Mouse (Mus musculus) G1E (cell line): Measurements from ENCODE around the gene Gm21958. TPM values are rescaled to one million over a fixed set of nuclear protein-coding genes. Genes with fewer than 3 reads are reported as not detected.

Source experiments
- ATAC-seq: 2 replicates; pipeline ENCODE4 v1.8.0; 2016; ENCODE audit warnings: mild to moderate bottlenecking; ENCODE audit not compliant: insufficient number of reproducible peaks, poor library complexity, low FRiP score, severe bottlenecking; ENCODE audit errors: extremely low read depth
- DNase-seq: peaks from one replicate; pipeline ENCODE4 v3.0.0; 2012; ENCODE audit warnings: low spot score
- H3K27me3 ChIP-seq: 2 replicates; pipeline ENCODE4 v1.6.1; 2012; ENCODE audit warnings: mild to moderate bottlenecking, low read length, inconsistent platforms; ENCODE audit not compliant: insufficient read depth
- H3K36me3 ChIP-seq: replicated peaks from 2 replicates; pipeline ENCODE3; 2012; ENCODE audit warnings: mild to moderate bottlenecking, inconsistent platforms
- H3K4me1 ChIP-seq: 2 replicates; pipeline ENCODE4 v1.6.1; 2012; ENCODE audit warnings: low read depth, low read length, inconsistent platforms, mixed read lengths; ENCODE audit not compliant: insufficient read depth
- H3K4me3 ChIP-seq: 2 replicates; pipeline ENCODE4 v1.5.1; 2012; ENCODE audit warnings: low read depth, mild to moderate bottlenecking, inconsistent platforms, low read length, moderate library complexity, mixed read lengths
- H3K9me3 ChIP-seq: replicated peaks from 2 replicates; pipeline ENCODE4 v1.6.1; 2012; ENCODE audit warnings: inconsistent platforms
- CTCF ChIP-seq: IDR thresholded peaks from 2 replicates; pipeline ENCODE4 v1.5.1; 2012; ENCODE audit warnings: low read depth, low read length, inconsistent platforms, mixed read lengths
- GATA1 ChIP-seq: IDR thresholded peaks from 2 replicates; pipeline ENCODE4 v1.6.1; 2012; ENCODE audit warnings: borderline replicate concordance, low read length, inconsistent platforms, mixed read lengths
- GATA2 ChIP-seq: IDR thresholded peaks from 2 replicates; pipeline ENCODE4 v1.6.1; 2012; ENCODE audit warnings: low read depth, low read length, inconsistent platforms, borderline replicate concordance
- POLR2AphosphoS5 ChIP-seq: IDR thresholded peaks from 2 replicates; pipeline ENCODE4 v1.6.1; 2012; ENCODE audit warnings: low read depth, low read length, inconsistent platforms; ENCODE audit not compliant: insufficient replicate concordance
- TAL1 ChIP-seq: conservative IDR thresholded peaks from 2 replicates; pipeline ENCODE4 v1.6.1; 2012; ENCODE audit warnings: low read depth, low read length, inconsistent platforms, mixed read lengths
- polyA plus RNA-seq: library from polyadenylated mRNA; stranded (reverse); fragments of >175 nt; gene quantifications from 2 replicates; pipeline ENCODE4 v1.2.3, GENCODE M21; 2012
- total RNA-seq, 2 experiments: library from RNA; stranded (forward) in 1 of 2; stranded (reverse) in 1 of 2; fragments of 200-1000 nt in 1 of 2; fragments of >200 nt in 1 of 2; fragmentation: Nextera tagmentation in 1 of 2; gene quantifications; 2 replicates each; pipeline ENCODE4 v1.2.3; 2014 to 2017

Gm21958 gene
- total and polyA plus RNA-seq, 3 experiments, result not detected

- peaks cover 78% of the 10 kb centered on the region for H3K36me3 ChIP-seq
- TF ChIP-seq POLR2AphosphoS5, result no peak
- no peak for TF ChIP-seq GATA2
- TF ChIP-seq CTCF, result no peak
- TF ChIP-seq TAL1, result no peak
- TF ChIP-seq GATA1, result no peak
- no peaks in the 10 kb centered on the region for H3K9me3 ChIP-seq
- DNase-seq, result no peak
- H3K4me3 ChIP-seq, result no peak overlapping the region
- H3K27me3 ChIP-seq, result no peaks in the 10 kb centered on the region
- H3K4me1 ChIP-seq, result peaks cover 18% of the 10 kb centered on the region; the same call in 1 of the 2 replicates
- ATAC-seq, result no peak
Measured at GRCm38 (mm10) chr3:54699759-54700301, 14.3 kb downstream of the Gm21958 start.

- ATAC-seq, result no peak
- Histone ChIP-seq H3K9me3 (no peaks in the 10 kb centered on the region), H3K4me3 (peak overlapping the region; percentile 85), H3K4me1 (peaks cover 29% of the 10 kb centered on the region), H3K36me3 (peaks cover 33% of the 10 kb centered on the region), H3K27me3 (no peaks in the 10 kb centered on the region)
- TF ChIP-seq CTCF, result no peak
- no peak for TF ChIP-seq POLR2AphosphoS5
- no peak for TF ChIP-seq TAL1
- no peak for TF ChIP-seq GATA1
- TF ChIP-seq GATA2, result no peak
- peak; percentile 49 for DNase-seq
Measured at GRCm38 (mm10) chr3:54693056-54693415, 21.1 kb downstream of the Gm21958 start.

- DNase-seq, result peak; percentile 87
- TF ChIP-seq CTCF, result no peak
- no peak for TF ChIP-seq GATA1
- no peak for TF ChIP-seq TAL1
- TF ChIP-seq GATA2, result no peak
- TF ChIP-seq POLR2AphosphoS5, result no peak
- Histone ChIP-seq H3K36me3 (peaks cover 27% of the 10 kb centered on the region), H3K27me3 (no peaks in the 10 kb centered on the region), H3K4me1 (peaks cover 29% of the 10 kb centered on the region), H3K9me3 (no peaks in the 10 kb centered on the region), H3K4me3 (peak within 1 kb of the TSS; percentile 85)
- ATAC-seq, result peak; percentile 99
Measured at GRCm38 (mm10) chr3:54692202-54693055, 21.7 kb downstream of the Gm21958 start, which contains the start of gene Supt20. Gene Supt20, plus strand, starts transcription at chr3:54692807.

GRCm38 (mm10) chr3:54689091-54689490, 25.1 kb downstream of the Gm21958 start:
- Histone ChIP-seq H3K4me1 (peaks cover 14% of the 10 kb centered on the region), H3K4me3 (no peak overlapping the region), H3K9me3 (no peaks in the 10 kb centered on the region), H3K27me3 (peaks cover 2% of the 10 kb centered on the region; the same call in 1 of the 2 replicates), H3K36me3 (no peaks in the 10 kb centered on the region)
- TF ChIP-seq TAL1, result no peak
- no peak for TF ChIP-seq GATA1
- TF ChIP-seq POLR2AphosphoS5, result no peak
- TF ChIP-seq GATA2, result no peak
- TF ChIP-seq CTCF, result no peak
- no peak for DNase-seq
- no peak for ATAC-seq

GRCm38 (mm10) chr3:54687245-54687644, 26.9 kb downstream of the Gm21958 start:
- no peak for DNase-seq
- H3K4me3 ChIP-seq, result no peak overlapping the region
- peaks cover 13% of the 10 kb centered on the region for H3K4me1 ChIP-seq
- TF ChIP-seq GATA1 (no peak), TAL1 (no peak), CTCF (no peak), GATA2 (no peak), POLR2AphosphoS5 (no peak)
- H3K27me3 ChIP-seq, result peaks cover 2% of the 10 kb centered on the region; the same call in 1 of the 2 replicates
- H3K36me3 ChIP-seq, result no peaks in the 10 kb centered on the region
- H3K9me3 ChIP-seq, result no peaks in the 10 kb centered on the region
- no peak for ATAC-seq

GRCm38 (mm10) chr3:54685202-54685601, 29.0 kb downstream of the Gm21958 start:
- Histone ChIP-seq H3K4me1 (no peaks in the 10 kb centered on the region), H3K9me3 (no peaks in the 10 kb centered on the region), H3K36me3 (no peaks in the 10 kb centered on the region), H3K4me3 (no peak overlapping the region), H3K27me3 (peaks cover 2% of the 10 kb centered on the region)
- DNase-seq (no peak), ATAC-seq (no peak)
- TF ChIP-seq CTCF, result no peak
- TF ChIP-seq GATA1, result no peak
- no peak for TF ChIP-seq GATA2
- no peak for TF ChIP-seq TAL1
- TF ChIP-seq POLR2AphosphoS5, result no peak
